Mouse (Mus musculus) CH12.LX (cell line): Measurements from ENCODE around the gene Prss2. TPM values are rescaled to one million over a fixed set of nuclear protein-coding genes. Genes with fewer than 3 reads are reported as not detected.

Source experiments
- DNase-seq: peaks from one replicate; pipeline ENCODE4 v3.0.0-alpha.2; 2013; ENCODE audit errors: extremely low read depth
- H3K27ac ChIP-seq: 2 replicates; pipeline ENCODE4 v1.5.1; 2012; ENCODE audit warnings: low read depth, mild to moderate bottlenecking, control low read depth, moderate library complexity; ENCODE audit not compliant: insufficient read depth
- H3K27me3 ChIP-seq: replicated peaks from 2 replicates; pipeline ENCODE3; 2012; ENCODE audit warnings: inconsistent platforms
- H3K36me3 ChIP-seq, 2 experiments: replicated peaks in 1 of 2; 2 replicates each; pipeline versions ENCODE3 to v1.6.1; 2012; ENCODE audit warnings: inconsistent platforms in 1 of 2, low read length in 1 of 2, mild to moderate bottlenecking in 1 of 2, mixed read lengths in 1 of 2, moderate library complexity in 1 of 2; ENCODE audit not compliant: control insufficient read depth in 1 of 2, insufficient read depth in 1 of 2
- H3K4me1 ChIP-seq, 2 experiments: 2 replicates each; pipeline ENCODE4 v1.6.1; 2012; ENCODE audit warnings: inconsistent platforms in 1 of 2, moderate library complexity in 1 of 2; ENCODE audit not compliant: insufficient read depth in 2 of 2, control insufficient read depth in 1 of 2
- H3K4me2 ChIP-seq: 2 replicates; pipeline ENCODE4 v1.6.1; 2012; ENCODE audit warnings: low read depth, mild to moderate bottlenecking, control low read depth; ENCODE audit not compliant: poor library complexity, insufficient read depth, severe bottlenecking
- H3K4me3 ChIP-seq, 3 experiments: fragments of 150-350 bp in 1 of 3; sonication (generic) in 1 of 3; replicated peaks in 1 of 3; 2 replicates each; pipeline versions ENCODE3 to v1.5.1; 2011 to 2012; ENCODE audit warnings: low read depth in 2 of 3, low read length in 2 of 3, mild to moderate bottlenecking in 2 of 3, moderate library complexity in 2 of 3, control low read depth in 1 of 3, improper control_type of control experiment in 1 of 3, inconsistent platforms in 1 of 3, mixed read lengths in 1 of 3; ENCODE audit not compliant: poor library complexity in 1 of 3
- H3K79me2 ChIP-seq: replicated peaks from 2 replicates; pipeline ENCODE4 v1.6.1; 2012; ENCODE audit warnings: mild to moderate bottlenecking, moderate library complexity; ENCODE audit not compliant: control insufficient read depth, poor library complexity, insufficient read depth, severe bottlenecking; ENCODE audit errors: extremely low read depth
- H3K9ac ChIP-seq: 2 replicates; pipeline ENCODE4 v1.6.1; 2012; ENCODE audit warnings: low read depth, mild to moderate bottlenecking, control low read depth, moderate library complexity; ENCODE audit not compliant: insufficient read depth
- H3K9me3 ChIP-seq: replicated peaks from 2 replicates; pipeline ENCODE3; 2012; ENCODE audit warnings: low read length, inconsistent platforms, mixed read lengths
- CHD2 ChIP-seq: IDR thresholded peaks from 2 replicates; pipeline ENCODE4 v1.6.1; 2011; ENCODE audit warnings: low read length, improper control_type of control experiment
- CTCF ChIP-seq, 2 experiments: IDR thresholded peaks in 1 of 2; conservative IDR thresholded peaks in 1 of 2; 2 replicates each; pipeline ENCODE4 v1.5.1; 2011 to 2012; ENCODE audit warnings: low read depth in 2 of 2, low read length in 2 of 2, improper control_type of control experiment in 1 of 2, inconsistent platforms in 1 of 2, mild to moderate bottlenecking in 1 of 2, moderate library complexity in 1 of 2
- EP300 ChIP-seq: IDR thresholded peaks from 2 replicates; pipeline ENCODE4 v1.6.1; 2011; ENCODE audit warnings: low read length, improper control_type of control experiment
- ETS1 ChIP-seq: conservative IDR thresholded peaks from 2 replicates; pipeline ENCODE4 v1.6.1; 2012; ENCODE audit warnings: low read depth, mild to moderate bottlenecking, inconsistent platforms, low read length, improper control_type of control experiment, moderate library complexity
- HCFC1 ChIP-seq: IDR thresholded peaks from 2 replicates; pipeline ENCODE4 v1.6.1; 2012; ENCODE audit warnings: low read depth, mild to moderate bottlenecking, inconsistent platforms, low read length, improper control_type of control experiment
- IRF4 ChIP-seq: IDR thresholded peaks from 2 replicates; pipeline ENCODE4 v1.6.1; 2014; ENCODE audit warnings: low read depth, mild to moderate bottlenecking, inconsistent platforms, low read length, improper control_type of control experiment
- KAT2A ChIP-seq: IDR thresholded peaks from 2 replicates; pipeline ENCODE4 v1.6.1; 2012; ENCODE audit warnings: low read length, improper control_type of control experiment, inconsistent platforms; ENCODE audit not compliant: insufficient replicate concordance
- MEF2A ChIP-seq: IDR thresholded peaks from 2 replicates; pipeline ENCODE4 v1.6.1; 2014; ENCODE audit warnings: low read depth, mild to moderate bottlenecking, inconsistent platforms, low read length, improper control_type of control experiment, borderline replicate concordance
- PAX5 ChIP-seq: IDR thresholded peaks from 2 replicates; pipeline ENCODE4 v1.6.1; 2012; ENCODE audit warnings: low read length, inconsistent platforms, mixed read lengths
- RAD21 ChIP-seq: IDR thresholded peaks from 2 replicates; pipeline ENCODE4 v1.6.1; 2011; ENCODE audit warnings: low read depth, mild to moderate bottlenecking, low read length, improper control_type of control experiment, moderate library complexity
- SMC3 ChIP-seq: IDR thresholded peaks from 2 replicates; pipeline ENCODE4 v1.6.1; 2011; ENCODE audit warnings: low read depth, low read length, improper control_type of control experiment
- TBP ChIP-seq: conservative IDR thresholded peaks from 2 replicates; pipeline ENCODE4 v1.6.1; 2011; ENCODE audit warnings: low read depth, low read length, improper control_type of control experiment
- TCF12 ChIP-seq: IDR thresholded peaks from 2 replicates; pipeline ENCODE4 v1.6.1; 2014; ENCODE audit warnings: low read depth, mild to moderate bottlenecking, inconsistent platforms, low read length, improper control_type of control experiment
- UBTF ChIP-seq: IDR thresholded peaks from 2 replicates; pipeline ENCODE4 v1.6.1; 2012; ENCODE audit warnings: low read depth, mild to moderate bottlenecking, inconsistent platforms, low read length, improper control_type of control experiment, moderate library complexity
- USF1 ChIP-seq: IDR thresholded peaks from 2 replicates; pipeline ENCODE4 v1.6.1; 2014; ENCODE audit warnings: low read depth, mild to moderate bottlenecking, inconsistent platforms, low read length, improper control_type of control experiment
- ZMIZ1 ChIP-seq: IDR thresholded peaks from 2 replicates; pipeline ENCODE4 v1.6.1; 2012; ENCODE audit warnings: low read depth, mild to moderate bottlenecking, inconsistent platforms, low read length, improper control_type of control experiment
- dilution Hi-C: fragments of 300-500 bp; cut with MboI; formaldehyde crosslinking; loops from 2 replicates; pipeline ENCODE4 v1.14.3; 2020; ENCODE audit warnings: low sequenced_read_pairs; ENCODE audit not compliant: extremely low pct_unique_long_range_greater_than_20kb, extremely low pct_ligation_motif_present
- in situ Hi-C: fragments of 300-500 bp; cut with MboI; formaldehyde crosslinking; loops from 3 replicates; pipeline ENCODE4 v1.14.3; 2019; ENCODE audit warnings: low sequenced_read_pairs, low pct_ligation_motif_present, low pct_unique_long_range_greater_than_20kb, mixed read lengths
- polyA plus RNA-seq: library from polyadenylated mRNA; unstranded; fragments of >175 nt; gene quantifications from 2 replicates; pipeline ENCODE4 v1.2.1, GENCODE M21; 2012; ENCODE audit warnings: low read depth; ENCODE audit not compliant: insufficient read length
- total RNA-seq, 2 experiments: library from RNA; depleted of rRNA; stranded (reverse); fragments of 300-350 nt in 1 of 2; fragments of >200 nt in 1 of 2; gene quantifications; 2 replicates each; pipeline ENCODE4 v1.2.3; 2012 to 2014

Prss2 gene
- total and polyA plus RNA-seq, 3 experiments: not detected

DNA sequence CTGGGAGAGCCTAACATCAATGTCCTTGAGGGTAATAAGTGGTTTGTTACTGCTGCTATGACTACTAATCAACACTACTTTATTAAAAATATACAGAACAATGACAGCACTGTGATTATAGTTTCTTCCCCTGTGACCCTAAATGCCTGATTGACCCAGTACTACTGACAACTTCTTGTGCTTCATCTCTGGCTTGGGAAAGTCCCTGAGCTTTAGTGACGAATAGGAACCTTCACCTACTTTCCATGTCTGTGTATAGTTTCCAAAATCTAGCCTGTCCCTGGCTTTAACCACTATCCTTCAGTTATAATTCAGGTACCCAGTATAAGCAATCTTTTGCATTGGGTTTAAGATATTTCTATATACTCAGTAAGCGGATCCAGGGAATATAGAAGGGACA is 16.7 kb upstream of the Prss2 start:
- no peaks in the 10 kb centered on the region for H3K9me3 ChIP-seq
- peak; percentile 47 for DNase-seq
- dilution Hi-C loops: no loop called here

DNA sequence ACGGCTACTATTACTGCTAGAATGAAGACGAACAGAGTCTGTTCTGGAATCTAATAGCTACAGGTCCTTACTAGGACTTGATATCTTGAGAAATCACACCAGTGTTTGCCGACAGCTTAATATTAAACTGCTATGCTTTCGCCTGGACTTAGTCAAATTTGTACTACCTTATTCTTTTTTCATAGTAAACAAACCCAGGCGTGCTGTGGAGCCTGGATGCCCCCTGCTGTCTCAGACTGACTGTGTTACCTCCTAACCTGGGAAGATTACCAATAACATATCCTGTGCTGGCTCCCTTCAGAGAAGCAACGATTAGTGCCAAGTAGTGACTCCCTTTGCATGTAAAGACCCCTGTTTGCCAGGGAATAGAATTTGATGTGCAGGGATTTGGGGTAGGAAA is 16.3 kb upstream of the Prss2 start:
- peak; percentile 43 for TF ChIP-seq SMC3
- peak; percentile 43 for TF ChIP-seq RAD21
- peak in 1 of 2 experiments; percentile 47; a peak in 2 of 4 replicates for TF ChIP-seq CTCF (conservative IDR thresholded peaks at IDR 0.05 in 1 of 2, IDR thresholded peaks at IDR 0.05 in 1 of 2; ENCODE audit: low read depth in 2 of 2, low read length in 2 of 2)
- TF ChIP-seq CHD2: no peak
- no peak for TF ChIP-seq TBP
- peak; percentile 31 for DNase-seq
- no peaks in the 10 kb centered on the region for H3K9me3 ChIP-seq
- H3K27me3 ChIP-seq: no peaks in the 10 kb centered on the region
- peaks cover 0 to 12% of the 10 kb centered on the region in 2 experiments; a peak in 2 of 4 replicates for H3K4me1 ChIP-seq
- in situ Hi-C loops: loop anchor here (25.0 kb wide), 1 partner anchor 243 kb away; no protein-coding TSS in a partner anchor
- H3K27ac ChIP-seq: no peak overlapping the region
- H3K4me3 ChIP-seq: no peak overlapping the region
- dilution Hi-C loops: no loop called here
- H3K4me2 ChIP-seq: no peak overlapping the region
- H3K36me3 ChIP-seq: no peaks in the 10 kb centered on the region
- no peak overlapping the region for H3K9ac ChIP-seq
- no peaks in the 10 kb centered on the region for H3K79me2 ChIP-seq

More for the DNA sequence above, 16.7 kb upstream of the Prss2 start:
- no peaks in the 10 kb centered on the region for H3K79me2 ChIP-seq
- H3K36me3 ChIP-seq: no peaks in the 10 kb centered on the region
- TF ChIP-seq HCFC1 (no peak), IRF4 (no peak), ZMIZ1 (no peak), USF1 (no peak), KAT2A (no peak), PAX5 (no peak), EP300 (no peak), CHD2 (no peak), TCF12 (no peak), MEF2A (no peak), RAD21 (no peak), ETS1 (no peak), UBTF (no peak), TBP (no peak)
- no peaks in the 10 kb centered on the region for H3K27me3 ChIP-seq
- H3K4me1 ChIP-seq: peaks cover 0 to 12% of the 10 kb centered on the region in 2 experiments; a peak in 2 of 4 replicates
- no peak overlapping the region for H3K4me2 ChIP-seq
- no peak overlapping the region for H3K9ac ChIP-seq
- H3K4me3 ChIP-seq: no peak overlapping the region
- in situ Hi-C loops: loop anchor here (25.0 kb wide), 1 partner anchor 243 kb away; no protein-coding TSS in a partner anchor
- H3K27ac ChIP-seq: no peak overlapping the region
